Mouse (Mus musculus): Measurements from ENCODE around the gene Ltbp4. TPM values are rescaled to one million over a fixed set of nuclear protein-coding genes. Genes with fewer than 3 reads are reported as not detected.

Ltbp4 gene
- polyA plus RNA-seq, 1 experiment, result 0.03 TPM

- no peak for TF ChIP-seq TAL1 (IDR thresholded peaks at IDR 0.05; ENCODE audit: low read length)
- no peak for TF ChIP-seq GATA1 (IDR thresholded peaks at IDR 0.05; ENCODE audit: low read length)
- peaks cover 5% of the 10 kb centered on the region for H3K9me3 ChIP-seq (ENCODE audit: control insufficient read depth, low read length)
- peaks cover 96% of the 10 kb centered on the region for H3K27me3 ChIP-seq (ENCODE audit: control insufficient read depth)
- no peak overlapping the region for H3K4me3 ChIP-seq (replicated peaks)
- H3K4me1 ChIP-seq (ENCODE audit: control insufficient read depth), result peaks cover 17% of the 10 kb centered on the region
- H3K36me3 ChIP-seq (ENCODE audit: control insufficient read depth), result no peaks in the 10 kb centered on the region
Measured at GRCm38 (mm10) chr7:27325697-27326096, 11.8 kb downstream of the Ltbp4 start.

DNA sequence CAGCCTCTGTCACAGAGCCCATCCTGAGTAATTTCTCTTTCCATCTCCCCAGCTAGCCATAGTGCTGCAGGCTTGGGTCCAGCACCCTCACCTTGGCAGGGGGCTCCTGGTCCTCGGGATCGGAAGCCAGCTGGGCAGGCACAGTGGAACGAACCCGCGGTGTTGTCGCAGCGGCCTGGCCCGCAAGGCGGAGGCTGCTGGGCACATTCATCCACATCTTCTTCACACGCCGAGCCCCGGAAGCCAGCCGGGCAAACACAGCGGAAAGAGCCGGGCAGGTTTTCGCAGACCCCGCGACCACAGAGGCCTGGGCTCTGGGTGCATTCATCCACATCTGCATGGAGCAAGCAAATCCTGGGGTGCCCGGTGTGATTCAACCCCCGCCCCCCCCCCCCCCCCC is 12.6 kb downstream of the Ltbp4 start:
- Histone ChIP-seq H3K4me1 (ENCODE audit: control insufficient read depth) (peaks cover 10% of the 10 kb centered on the region), H3K4me3 (replicated peaks) (no peak overlapping the region), H3K9me3 (ENCODE audit: control insufficient read depth, low read length) (peaks cover 2% of the 10 kb centered on the region; the same call in 1 of the 2 replicates), H3K27me3 (ENCODE audit: control insufficient read depth) (peaks cover 89% of the 10 kb centered on the region), H3K36me3 (ENCODE audit: control insufficient read depth) (no peaks in the 10 kb centered on the region)
- TF ChIP-seq GATA1 (IDR thresholded peaks at IDR 0.05; ENCODE audit: low read length) (no peak), TAL1 (IDR thresholded peaks at IDR 0.05; ENCODE audit: low read length) (no peak)

GRCm38 (mm10) chr7:27324161-27324560 is 13.3 kb downstream of the Ltbp4 start:
- H3K27me3 ChIP-seq (ENCODE audit: control insufficient read depth), result peaks cover 81% of the 10 kb centered on the region
- no peak for TF ChIP-seq GATA1 (IDR thresholded peaks at IDR 0.05; ENCODE audit: low read length)
- no peak for TF ChIP-seq TAL1 (IDR thresholded peaks at IDR 0.05; ENCODE audit: low read length)
- no peak overlapping the region for H3K4me3 ChIP-seq (replicated peaks)
- no peaks in the 10 kb centered on the region for H3K36me3 ChIP-seq (ENCODE audit: control insufficient read depth)
- H3K4me1 ChIP-seq (ENCODE audit: control insufficient read depth), result peaks cover 2% of the 10 kb centered on the region
- H3K9me3 ChIP-seq (ENCODE audit: control insufficient read depth, low read length), result no peaks in the 10 kb centered on the region; the same call in 1 of the 2 replicates

GRCm38 (mm10) chr7:27323001-27323400 is 14.5 kb downstream of the Ltbp4 start:
- Histone ChIP-seq H3K27me3 (ENCODE audit: control insufficient read depth) (peaks cover 70% of the 10 kb centered on the region), H3K4me3 (replicated peaks) (no peak overlapping the region), H3K4me1 (ENCODE audit: control insufficient read depth) (no peaks in the 10 kb centered on the region), H3K9me3 (ENCODE audit: control insufficient read depth, low read length) (no peaks in the 10 kb centered on the region; the same call in 1 of the 2 replicates), H3K36me3 (ENCODE audit: control insufficient read depth) (no peaks in the 10 kb centered on the region)
- TF ChIP-seq GATA1 (IDR thresholded peaks at IDR 0.05; ENCODE audit: low read length) (no peak), TAL1 (IDR thresholded peaks at IDR 0.05; ENCODE audit: low read length) (no peak)

- TF ChIP-seq GATA1 (IDR thresholded peaks at IDR 0.05; ENCODE audit: low read length), result no peak
- TF ChIP-seq TAL1 (IDR thresholded peaks at IDR 0.05; ENCODE audit: low read length), result no peak
- H3K36me3 ChIP-seq (ENCODE audit: control insufficient read depth), result no peaks in the 10 kb centered on the region
- H3K27me3 ChIP-seq (ENCODE audit: control insufficient read depth), result peaks cover 63% of the 10 kb centered on the region
- H3K4me3 ChIP-seq (replicated peaks), result no peak overlapping the region
- no peaks in the 10 kb centered on the region for H3K4me1 ChIP-seq (ENCODE audit: control insufficient read depth)
- H3K9me3 ChIP-seq (ENCODE audit: control insufficient read depth, low read length), result no peaks in the 10 kb centered on the region; the same call in 1 of the 2 replicates
Measured at GRCm38 (mm10) chr7:27322291-27322690, 15.2 kb downstream of the Ltbp4 start.

DNA sequence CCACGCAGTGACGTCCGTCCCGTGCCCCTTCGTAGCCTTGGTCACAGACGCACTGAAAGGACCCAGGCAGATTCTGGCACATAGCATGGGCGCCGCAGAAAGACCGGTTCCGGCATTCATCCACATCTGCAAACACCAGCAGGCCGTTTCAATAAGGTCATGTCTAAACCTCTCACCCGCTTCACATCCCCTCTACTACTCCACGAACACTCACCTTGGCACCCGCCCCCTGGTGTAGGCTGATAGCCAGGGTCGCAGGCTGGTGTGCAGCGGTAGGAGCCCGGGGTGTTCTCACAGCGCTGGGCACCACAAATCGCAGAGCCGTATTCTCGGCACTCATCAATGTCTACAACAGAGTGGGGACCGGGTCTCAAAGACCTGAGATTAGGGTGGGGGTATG is 18.1 kb downstream of the Ltbp4 start:
- H3K27me3 ChIP-seq (ENCODE audit: control insufficient read depth), result peaks cover 34% of the 10 kb centered on the region
- H3K4me1 ChIP-seq (ENCODE audit: control insufficient read depth), result no peaks in the 10 kb centered on the region
- H3K9me3 ChIP-seq (ENCODE audit: control insufficient read depth, low read length), result peaks cover 2% of the 10 kb centered on the region
- H3K36me3 ChIP-seq (ENCODE audit: control insufficient read depth), result no peaks in the 10 kb centered on the region
- H3K4me3 ChIP-seq (replicated peaks), result no peak overlapping the region
- TF ChIP-seq TAL1 (IDR thresholded peaks at IDR 0.05; ENCODE audit: low read length), result no peak
- TF ChIP-seq GATA1 (IDR thresholded peaks at IDR 0.05; ENCODE audit: low read length), result no peak

DNA sequence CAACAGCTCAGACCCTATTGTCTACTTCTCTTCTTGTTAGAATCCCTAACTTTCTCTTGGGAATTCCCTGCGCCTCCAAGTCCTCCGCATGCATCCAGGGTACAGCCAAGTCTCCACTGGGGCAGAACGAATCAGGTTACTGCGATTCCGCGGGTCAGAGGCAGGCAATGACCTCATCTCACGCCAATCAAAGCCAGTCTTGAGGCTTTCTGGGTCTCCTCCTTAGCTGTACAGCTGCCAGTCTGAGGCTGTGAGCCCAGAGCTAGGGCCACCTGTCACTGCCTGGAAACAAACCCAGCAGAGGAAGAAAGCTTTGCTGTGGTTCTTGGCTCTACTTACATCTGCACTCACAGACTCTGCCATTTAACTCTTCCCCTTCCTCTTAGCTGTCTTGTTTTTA is 21.5 kb downstream of the Ltbp4 start:
- no peaks in the 10 kb centered on the region for H3K36me3 ChIP-seq (ENCODE audit: control insufficient read depth)
- no peaks in the 10 kb centered on the region for H3K4me1 ChIP-seq (ENCODE audit: control insufficient read depth)
- H3K27me3 ChIP-seq (ENCODE audit: control insufficient read depth), result peaks cover 9% of the 10 kb centered on the region
- H3K9me3 ChIP-seq (ENCODE audit: control insufficient read depth, low read length), result peaks cover 10% of the 10 kb centered on the region
- TF ChIP-seq TAL1 (IDR thresholded peaks at IDR 0.05; ENCODE audit: low read length), result no peak
- no peak for TF ChIP-seq GATA1 (IDR thresholded peaks at IDR 0.05; ENCODE audit: low read length)
- no peak overlapping the region for H3K4me3 ChIP-seq (replicated peaks)

DNA sequence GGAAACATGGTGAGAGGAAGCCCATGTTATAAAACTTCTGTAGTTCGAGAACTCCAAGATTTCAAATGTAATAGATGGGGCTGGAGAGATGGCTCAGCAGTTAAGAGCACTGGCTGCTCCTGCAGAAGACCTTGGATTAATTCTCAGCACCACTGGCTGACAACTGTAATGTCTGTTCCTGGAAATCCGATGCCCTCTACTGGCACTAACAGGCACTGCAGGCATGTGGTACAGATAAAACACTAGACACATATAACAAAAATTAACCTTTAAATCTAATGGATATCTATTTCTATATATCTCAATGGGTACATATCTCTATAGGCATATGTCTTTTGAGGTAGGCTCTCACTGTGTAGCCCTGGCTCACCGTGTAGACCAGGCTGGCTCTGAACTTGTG is 23.1 kb downstream of the Ltbp4 start:
- Histone ChIP-seq H3K4me3 (replicated peaks) (no peak overlapping the region), H3K36me3 (ENCODE audit: control insufficient read depth) (no peaks in the 10 kb centered on the region)
- TF ChIP-seq GATA1 (IDR thresholded peaks at IDR 0.05; ENCODE audit: low read length) (no peak), TAL1 (IDR thresholded peaks at IDR 0.05; ENCODE audit: low read length) (no peak)

GRCm38 (mm10) chr7:27311651-27312284 is 25.7 kb downstream of the Ltbp4 start:
- peaks cover 3% of the 10 kb centered on the region for H3K4me1 ChIP-seq (ENCODE audit: control insufficient read depth)
- H3K36me3 ChIP-seq (ENCODE audit: control insufficient read depth), result no peaks in the 10 kb centered on the region
- H3K27me3 ChIP-seq (ENCODE audit: control insufficient read depth), result peaks cover 24% of the 10 kb centered on the region
- no peak overlapping the region for H3K4me3 ChIP-seq (replicated peaks)
- TF ChIP-seq GATA1 (IDR thresholded peaks at IDR 0.05; ENCODE audit: low read length), result no peak
- TF ChIP-seq TAL1 (IDR thresholded peaks at IDR 0.05; ENCODE audit: low read length), result no peak
- H3K9me3 ChIP-seq (ENCODE audit: control insufficient read depth, low read length), result peaks cover 10% of the 10 kb centered on the region

More for the DNA sequence above, 23.1 kb downstream of the Ltbp4 start:
- peaks cover 3% of the 10 kb centered on the region for H3K4me1 ChIP-seq (ENCODE audit: control insufficient read depth)
- H3K27me3 ChIP-seq (ENCODE audit: control insufficient read depth), result peaks cover 19% of the 10 kb centered on the region
- H3K9me3 ChIP-seq (ENCODE audit: control insufficient read depth, low read length), result peaks cover 10% of the 10 kb centered on the region

Measured in erythroblast, embryonic 14.5 days (primary cell).